Mouse (Mus musculus) gastrocnemius, postnatal 10 days (tissue): ENCODE results near the gene Sv2a. TPM values are rescaled to one million over a fixed set of nuclear protein-coding genes. Genes with fewer than 3 reads are reported as not detected.

ENCODE experiments used
- DNase-seq: peaks from one replicate; pipeline ENCODE4 v3.0.0; 2021; ENCODE audit warnings: mixed read lengths
- total RNA-seq, 2 experiments: library from RNA; stranded (reverse); gene quantifications; 2 replicates each; pipeline ENCODE4 v1.2.3; 2021

Sv2a gene
- total RNA-seq, 2 experiments from 2014 or later: 4.1 TPM

DNA sequence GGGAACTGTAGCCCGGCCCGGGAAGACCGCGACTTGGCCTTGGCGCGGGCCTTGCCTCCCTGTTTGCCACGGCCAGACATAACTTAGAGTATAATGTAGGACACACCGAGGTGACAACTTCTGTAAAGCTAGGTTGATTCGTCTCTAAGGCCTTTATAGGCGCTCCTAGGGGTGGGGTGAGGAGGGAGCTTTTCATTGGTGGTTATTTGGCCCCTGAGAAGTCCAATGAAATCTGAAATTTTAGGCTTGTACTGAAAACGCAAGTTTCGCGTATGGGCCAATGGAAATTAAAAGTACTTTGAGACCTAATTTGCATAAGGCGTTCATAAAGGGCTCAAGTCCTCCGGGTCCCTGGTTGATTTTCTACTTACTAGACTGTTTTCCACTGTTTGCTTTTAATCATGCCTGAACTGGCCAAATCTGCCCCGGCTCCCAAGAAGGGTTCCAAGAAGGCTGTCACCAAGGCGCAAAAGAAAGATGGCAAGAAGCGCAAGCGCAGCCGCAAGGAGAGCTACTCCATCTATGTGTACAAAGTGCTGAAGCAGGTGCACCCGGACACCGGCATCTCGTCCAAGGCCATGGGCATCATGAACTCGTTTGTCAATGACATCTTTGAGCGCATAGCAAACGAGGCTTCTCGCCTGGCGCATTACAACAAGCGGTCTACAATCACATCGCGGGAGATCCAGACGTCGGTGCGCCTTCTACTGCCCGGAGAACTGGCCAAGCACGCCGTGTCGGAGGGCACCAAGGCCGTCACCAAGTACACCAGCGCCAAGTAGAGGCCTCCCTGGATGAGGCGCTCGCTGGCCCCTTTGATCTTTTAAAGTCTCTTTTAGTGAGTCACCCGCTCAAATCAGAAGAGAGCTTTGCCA is 40.1 kb downstream of the Sv2a start, which contains the start of the genes Hist2h2ac and Hist2h2be:
TSS of gene Hist2h2ac (minus strand) at position 116 of the 875 bp plus-strand sequence.
TSS of gene Hist2h2be (plus strand) at position 355 of the 875 bp plus-strand sequence.
- DNase-seq: peak; percentile 48

DNA sequence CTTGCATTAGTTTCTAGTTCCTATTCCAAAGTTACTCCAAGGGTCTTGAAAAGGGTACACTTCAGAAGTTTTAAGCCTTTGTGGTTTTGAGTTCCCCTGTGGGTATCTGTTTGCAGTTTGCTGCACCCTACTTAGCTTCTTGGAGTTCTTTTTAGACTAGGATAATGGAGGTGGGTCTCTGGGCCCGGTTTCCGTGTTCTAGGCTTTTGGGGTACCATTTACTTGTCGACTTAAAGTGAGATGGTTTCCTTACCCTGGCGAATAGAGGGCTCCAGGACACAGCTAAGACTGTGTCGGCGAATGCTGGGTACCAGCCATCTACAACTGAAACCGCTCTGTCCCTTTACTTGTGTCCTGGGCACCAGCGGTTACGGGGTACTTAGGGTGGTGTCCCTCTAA is 40.7 kb downstream of the Sv2a start:
- DNase-seq: no peak

DNA sequence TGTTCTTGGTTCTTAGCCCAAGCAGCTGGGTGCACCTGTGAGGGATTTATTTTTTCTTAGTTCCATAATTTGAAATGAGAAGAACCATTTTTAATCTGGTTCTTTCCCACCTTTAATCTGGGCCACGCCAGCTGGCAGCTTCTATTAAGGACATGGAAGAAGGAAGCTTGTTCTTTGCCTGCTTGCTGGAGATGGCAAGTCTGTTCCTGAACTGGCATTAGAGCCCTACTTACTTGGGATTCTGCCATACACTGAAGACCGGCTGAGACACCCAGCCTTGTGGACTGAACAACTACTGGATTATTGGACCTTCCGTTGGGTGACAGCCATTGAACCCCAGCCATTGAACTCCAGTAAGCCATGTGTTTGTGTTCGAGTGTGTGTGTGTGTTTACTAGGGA is 41.8 kb downstream of the Sv2a start:
- DNase-seq: no peak

DNA sequence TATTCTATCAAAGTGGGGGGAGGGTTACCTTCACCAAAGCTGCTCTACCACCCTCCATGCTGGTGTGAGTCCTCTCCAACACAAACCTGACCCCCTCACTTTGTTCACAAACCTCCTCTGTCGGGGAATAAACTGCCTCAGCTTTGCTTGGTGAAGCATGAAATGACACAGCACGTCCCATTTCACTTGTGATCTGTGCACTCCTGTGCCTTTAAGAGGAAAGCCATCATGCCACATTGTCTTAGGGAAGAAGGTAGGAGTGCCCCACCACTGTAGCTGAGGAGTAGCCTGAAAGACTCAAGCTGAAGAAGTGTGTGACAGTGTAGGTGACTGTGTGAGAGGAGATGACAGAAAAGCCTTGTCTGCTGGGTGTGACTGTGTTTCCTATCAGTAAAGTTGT is 44.5 kb downstream of the Sv2a start:
- no peak for DNase-seq

DNA sequence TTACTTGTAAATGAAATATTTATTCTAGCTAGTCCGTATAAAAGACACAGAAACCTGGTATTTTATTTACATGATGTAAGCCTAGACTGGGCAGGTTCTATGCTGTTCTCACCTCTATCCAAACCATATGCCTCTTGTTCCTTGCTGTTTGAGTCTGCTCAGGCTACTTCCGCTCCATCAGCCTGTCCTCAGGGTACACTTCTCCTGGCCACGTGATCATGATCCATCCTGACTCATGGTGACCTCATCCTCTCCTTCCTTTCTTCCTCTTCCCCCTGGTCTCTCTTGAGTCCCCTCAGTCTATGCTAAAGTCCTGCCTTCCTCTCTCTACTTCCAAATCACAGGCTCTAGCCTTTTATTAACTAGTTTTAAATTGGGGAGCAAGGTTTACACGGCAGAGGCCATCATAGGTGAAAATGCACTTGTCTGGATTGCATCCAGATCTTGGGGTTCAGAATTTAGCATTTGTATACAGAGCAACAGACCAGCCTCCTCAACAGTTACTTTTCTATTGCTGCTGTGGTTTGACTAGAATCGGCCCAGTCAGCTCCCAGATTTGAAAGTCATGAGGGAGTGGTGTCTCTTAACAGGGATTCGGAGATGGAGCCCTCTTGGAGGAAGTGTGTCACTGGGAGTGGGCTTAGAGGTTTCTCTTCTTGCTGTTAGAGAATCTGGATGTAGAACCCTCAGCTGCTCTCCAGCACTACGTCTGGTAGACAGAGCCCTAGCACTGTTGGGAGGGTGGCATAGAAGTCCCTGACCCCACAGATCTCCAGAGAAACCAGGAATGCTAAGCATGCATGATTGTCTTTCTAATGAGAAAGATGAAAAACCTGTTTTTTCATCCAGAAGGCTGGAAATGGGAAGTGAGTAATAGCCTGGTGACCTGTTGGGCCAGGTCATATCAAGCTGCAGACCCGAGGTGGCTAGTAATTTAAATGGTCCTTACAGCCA is 46.0 kb downstream of the Sv2a start:
- DNase-seq: no peak

DNA sequence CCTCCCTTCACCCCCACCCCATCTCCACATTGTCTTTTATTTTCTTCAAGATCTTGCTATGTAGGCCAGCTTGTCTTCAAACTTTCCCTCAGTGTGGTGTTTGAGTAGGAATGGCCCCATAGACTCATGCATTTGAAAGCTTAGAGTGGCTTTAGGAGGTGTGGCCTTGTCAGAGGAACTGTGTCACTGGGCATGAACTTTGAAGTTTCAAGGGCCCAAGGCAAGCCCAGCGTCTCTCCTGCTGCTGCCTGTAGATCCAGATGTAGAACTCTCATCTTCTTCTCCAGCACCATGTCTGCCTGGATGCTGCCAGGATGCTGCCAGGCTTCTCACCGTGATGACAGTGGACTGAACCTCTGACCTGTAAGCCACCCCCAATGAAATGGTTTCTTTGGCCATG is 47.9 kb downstream of the Sv2a start:
- no peak for DNase-seq

DNA sequence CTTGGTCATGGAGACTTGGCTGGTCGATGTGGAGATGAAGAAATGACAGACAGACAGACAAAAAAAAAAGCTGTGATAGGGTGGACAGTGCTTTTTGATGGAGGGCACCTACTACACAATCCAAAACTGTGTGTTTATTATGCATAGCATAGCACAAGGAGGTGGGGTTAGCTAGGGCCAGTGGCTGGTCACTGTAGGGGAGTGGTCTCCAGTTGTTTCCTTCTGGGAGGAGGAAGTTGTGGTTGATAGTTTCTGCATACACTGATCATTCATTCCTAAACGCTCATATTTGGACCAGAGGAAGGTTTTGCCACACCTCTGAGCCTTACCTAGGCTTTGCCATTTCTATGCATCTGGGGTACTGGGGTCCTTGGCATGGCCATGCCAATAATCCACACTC is 49.5 kb downstream of the Sv2a start:
- no peak for DNase-seq

DNA sequence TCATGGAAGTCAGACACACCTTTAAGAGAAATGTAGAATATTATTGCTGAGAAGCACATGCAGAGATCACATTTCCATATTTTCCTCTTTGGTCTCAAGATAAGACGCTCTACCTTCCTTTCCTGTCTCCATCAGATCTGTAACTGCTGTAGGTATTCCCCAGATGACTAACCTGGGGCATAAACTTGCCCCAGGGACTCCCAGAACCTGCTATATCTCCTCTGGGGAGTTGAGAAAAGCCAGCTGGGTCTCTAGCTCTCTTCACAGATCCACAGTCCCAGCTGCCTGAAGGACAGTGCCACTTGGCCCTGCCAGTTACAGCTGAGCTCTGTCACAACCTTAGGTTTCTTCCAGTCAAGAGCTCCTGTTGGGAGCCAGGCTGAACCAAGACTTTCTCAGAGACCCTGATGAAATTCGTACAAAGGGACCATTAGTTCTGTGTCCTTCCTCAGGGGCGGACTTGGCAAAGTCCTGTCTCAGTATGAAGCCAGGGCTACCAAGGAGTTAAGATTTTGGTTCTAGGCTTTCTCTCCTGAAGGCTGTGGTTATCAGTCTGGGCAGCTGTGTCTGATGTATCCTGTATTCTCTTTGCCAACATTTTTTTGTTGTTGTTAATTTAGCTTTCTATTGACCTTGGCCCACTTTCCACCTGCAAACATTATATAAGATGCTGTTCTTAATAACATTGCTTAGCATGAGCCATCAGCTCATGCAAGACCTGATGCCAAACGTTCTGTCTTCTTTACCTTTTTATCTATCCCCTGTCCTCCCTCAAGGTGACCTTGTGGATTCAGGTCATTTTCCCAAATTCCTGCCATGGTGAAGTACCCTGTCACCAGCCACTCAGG is 50.2 kb downstream of the Sv2a start:
- no peak for DNase-seq

DNA sequence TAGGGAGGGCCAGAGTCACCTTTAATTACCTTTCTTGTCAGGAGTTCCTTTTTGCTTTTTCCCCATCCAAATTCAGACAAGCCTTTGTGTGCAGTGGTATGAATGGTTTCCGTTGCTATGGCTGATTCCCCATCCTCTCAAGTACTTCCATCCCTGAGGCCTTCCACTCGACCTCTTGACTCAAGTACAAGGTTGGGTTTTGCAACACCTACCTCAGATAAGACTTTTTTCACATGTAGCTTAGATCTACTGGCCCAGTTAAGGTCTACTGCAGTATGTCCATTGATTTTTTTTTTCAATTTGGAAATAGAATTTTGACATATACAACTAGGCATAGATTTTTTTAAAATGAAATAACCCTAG is 50.8 kb downstream of the Sv2a start:
- DNase-seq: no peak

DNA sequence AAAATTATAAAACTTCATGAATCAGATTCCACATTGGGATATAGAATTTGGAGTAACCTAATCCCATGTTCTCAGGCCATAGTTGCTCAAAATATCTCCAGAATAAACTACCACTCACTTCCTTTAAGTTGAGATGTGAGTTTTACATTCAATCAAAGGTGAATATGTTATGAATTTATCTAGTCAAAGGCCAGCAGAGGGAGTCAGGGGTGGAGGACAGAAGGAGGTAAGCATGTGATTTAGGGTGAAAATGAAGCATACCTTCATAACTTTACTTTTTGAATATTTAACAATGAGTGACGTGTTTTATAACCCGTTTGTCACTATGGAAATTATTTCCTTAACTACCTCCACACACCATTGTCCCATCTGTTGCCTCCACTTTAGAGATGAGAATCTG is 54.0 kb downstream of the Sv2a start:
- DNase-seq: no peak

DNA sequence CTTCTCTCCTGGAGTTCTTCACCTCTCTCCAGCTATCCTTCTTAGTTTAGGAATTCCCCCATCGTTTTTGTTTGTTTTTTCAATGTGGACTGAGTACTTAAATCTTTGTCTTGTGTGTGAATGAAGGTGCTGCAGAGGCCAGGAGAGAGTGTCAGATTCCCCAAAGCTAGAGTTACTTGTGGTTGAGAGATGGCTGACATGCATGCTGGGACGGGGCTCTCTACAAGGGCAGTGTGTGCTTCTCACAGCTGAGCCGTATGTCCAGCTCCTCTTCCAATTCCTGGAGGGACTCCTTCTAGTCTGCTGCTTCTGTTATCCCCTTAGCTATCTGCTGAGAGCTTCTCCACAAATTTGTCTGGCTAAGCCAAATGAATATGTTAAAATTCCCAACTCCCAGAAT is 54.9 kb downstream of the Sv2a start:
- no peak for DNase-seq

DNA sequence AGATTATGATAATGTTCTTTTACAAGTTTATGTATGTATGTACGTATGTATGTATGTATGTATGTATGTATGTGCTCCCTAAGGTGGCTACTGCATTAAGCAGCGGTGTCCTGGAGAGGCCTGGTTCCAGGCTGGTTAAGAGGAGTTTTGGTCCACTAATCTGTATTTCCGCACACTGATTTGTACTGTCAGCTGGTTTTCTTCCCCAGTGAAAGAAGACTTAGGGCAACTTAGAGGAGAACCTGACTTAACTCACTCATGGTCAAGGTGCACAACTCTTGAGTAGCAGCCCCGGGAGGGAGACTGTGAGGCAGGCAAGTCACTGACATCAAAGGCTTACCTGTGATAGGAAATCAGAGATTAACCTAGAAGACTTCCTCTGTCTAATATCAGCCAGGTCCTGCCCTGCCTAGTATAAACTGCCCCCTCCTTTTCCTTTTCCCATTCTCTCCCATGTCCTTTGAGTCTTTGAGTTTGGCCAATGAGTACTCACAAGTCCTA is 55.9 kb downstream of the Sv2a start:
- DNase-seq: no peak

DNA sequence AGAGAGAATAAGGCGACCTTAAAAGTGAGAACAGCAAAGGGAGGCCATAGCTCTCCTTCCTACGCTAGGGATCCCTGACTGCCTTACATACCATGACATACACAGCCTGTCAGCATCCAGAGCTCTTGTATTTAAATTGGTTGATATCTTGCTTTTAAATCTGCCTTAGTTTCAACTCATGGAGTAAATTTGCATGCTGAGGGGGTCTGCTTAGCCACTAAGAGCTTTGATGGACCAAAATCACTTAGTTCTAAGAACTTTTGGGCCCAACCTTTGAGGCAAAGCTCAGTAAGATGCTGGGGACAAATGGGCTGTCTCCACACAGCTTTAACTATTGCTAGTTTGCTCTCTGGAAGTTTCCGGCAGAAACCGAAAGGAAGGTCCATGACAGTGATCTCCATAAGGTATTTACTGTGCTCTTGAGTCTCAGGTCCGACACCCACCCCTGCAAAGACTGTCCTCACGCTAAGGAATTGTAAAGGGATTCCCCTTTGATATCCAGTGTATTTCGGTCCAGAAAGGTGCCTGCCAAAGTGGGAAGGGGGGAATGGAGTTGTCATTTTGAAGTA is 56.5 kb downstream of the Sv2a start:
- DNase-seq: no peak

DNA sequence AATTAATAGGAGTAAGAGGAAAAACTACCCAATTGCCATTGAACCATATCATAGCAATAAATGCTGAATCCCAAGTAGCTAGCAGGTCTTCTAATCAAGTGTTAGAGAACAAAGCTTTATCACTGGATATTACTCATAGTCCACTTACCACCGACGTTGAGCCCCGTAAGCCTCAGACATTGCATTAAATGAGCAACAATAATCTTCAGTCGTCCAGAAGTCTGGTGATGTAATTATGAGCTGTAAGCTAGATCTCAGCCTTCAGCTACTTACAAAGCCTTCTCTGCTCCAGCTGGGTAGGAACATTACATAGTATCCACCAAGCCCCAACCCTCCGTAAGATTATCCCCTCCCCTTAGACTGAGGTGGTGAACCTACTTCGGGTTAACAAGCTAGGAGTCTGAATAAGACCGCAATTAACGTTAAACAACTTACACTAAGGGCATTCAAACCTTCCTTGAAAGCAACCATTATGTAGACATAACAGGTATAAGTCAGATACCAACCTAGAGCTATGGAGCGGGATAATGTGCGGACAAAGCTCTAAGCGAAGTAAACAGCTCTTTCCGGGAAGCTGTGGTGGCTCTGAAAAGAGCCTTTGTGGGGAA is 57.1 kb downstream of the Sv2a start:
- DNase-seq: no peak

DNA sequence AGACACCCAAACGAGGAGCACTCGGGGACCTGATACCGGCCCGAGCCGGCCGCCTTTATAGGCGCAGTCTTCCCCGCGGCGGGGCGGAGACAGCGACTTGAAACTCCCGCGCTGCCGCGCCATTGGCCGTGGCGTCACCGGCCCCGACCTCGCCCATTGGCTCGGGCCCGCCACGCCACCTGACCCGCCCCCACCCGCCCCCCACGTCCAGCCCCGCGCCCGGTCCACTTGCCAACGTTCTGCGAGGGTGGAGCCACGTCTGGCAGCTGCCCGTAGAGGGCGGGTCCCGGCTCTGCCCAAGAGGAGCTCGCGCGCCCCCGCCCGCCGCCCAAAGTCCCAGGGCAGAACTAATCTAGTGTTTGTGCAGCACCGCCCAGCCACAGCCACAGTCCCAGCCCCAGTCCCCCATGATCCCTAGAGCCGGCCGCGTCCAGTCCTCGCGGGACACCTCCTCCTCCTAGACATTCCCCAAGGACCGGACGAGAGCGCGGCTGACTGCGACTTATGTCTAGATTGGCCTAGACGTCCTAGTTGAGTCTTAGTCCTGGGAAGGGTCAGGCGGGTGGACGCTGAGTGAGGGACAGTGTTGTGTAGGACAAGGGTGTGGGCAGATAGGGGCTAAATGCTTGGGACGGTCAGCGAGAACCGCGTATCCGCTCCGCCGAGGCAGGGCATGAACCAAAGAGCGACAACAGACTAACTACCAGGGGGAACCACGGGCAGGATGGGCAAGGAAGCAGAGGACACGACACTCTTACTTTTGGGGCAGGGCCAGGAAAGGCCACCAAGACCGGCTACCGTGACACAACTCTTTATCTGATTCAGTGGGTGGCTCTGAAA is 58.2 kb downstream of the Sv2a start, which contains the start of gene Hist2h3c2:
TSS of gene Hist2h3c2 (minus strand) at position 174 of the 840 bp plus-strand sequence.
- DNase-seq: peak; percentile 27

DNA sequence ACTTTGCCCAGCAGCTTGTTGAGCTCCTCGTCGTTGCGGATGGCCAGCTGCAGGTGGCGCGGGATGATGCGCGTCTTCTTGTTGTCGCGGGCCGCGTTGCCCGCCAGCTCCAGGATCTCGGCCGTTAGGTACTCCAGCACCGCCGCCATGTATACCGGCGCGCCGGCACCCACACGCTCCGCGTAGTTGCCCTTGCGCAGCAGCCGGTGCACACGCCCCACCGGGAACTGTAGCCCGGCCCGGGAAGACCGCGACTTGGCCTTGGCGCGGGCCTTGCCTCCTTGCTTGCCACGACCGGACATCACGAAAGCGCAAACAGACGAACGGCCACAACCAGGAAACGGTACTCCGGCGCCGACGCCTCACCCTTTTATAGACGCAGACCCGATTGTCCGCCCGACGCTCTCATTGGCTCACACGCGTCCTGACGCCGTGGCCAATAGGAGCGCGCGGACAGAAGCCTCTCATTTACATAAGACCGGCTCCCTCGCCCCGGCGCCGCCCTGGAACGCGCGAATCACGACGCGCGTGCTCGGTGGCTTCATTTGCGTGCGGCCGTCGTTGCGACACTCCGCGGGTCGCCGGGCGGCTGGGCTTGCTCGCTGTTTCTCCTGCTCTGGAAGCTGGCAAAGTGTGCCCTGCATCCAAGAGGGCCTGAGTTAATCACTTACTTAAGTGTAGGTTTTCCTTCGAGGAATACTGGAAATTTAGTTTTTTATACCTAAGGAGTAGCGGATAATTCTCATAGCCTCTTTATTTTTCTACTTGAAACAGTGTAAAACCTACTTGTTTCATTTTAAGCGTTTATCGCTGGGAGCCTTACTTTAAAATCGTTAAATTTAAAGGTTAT is 59.2 kb downstream of the Sv2a start, which contains the start of gene Hist2h2aa2:
TSS of gene Hist2h2aa2 (minus strand) at position 328 of the 850 bp plus-strand sequence.
- peak; percentile 88 for DNase-seq

DNA sequence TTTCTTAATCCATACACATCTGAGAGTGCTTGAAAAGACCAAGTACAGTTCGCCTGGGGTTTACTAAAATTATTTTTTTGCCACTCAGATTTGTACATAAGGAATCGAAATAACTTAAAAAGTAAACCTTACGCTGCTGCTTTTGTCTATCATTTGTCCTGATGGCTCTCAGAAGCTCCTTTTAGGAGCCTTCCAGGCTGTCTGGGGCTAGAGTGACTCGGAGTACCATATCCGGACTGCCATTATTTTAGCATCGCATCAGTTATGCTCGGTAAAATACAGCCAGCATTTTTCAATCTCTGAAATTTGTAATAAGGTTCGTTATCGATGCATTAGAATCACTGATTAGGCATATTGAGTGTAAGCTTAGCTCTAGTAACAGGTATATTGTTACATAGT is 59.8 kb downstream of the Sv2a start:
- DNase-seq: no peak

DNA sequence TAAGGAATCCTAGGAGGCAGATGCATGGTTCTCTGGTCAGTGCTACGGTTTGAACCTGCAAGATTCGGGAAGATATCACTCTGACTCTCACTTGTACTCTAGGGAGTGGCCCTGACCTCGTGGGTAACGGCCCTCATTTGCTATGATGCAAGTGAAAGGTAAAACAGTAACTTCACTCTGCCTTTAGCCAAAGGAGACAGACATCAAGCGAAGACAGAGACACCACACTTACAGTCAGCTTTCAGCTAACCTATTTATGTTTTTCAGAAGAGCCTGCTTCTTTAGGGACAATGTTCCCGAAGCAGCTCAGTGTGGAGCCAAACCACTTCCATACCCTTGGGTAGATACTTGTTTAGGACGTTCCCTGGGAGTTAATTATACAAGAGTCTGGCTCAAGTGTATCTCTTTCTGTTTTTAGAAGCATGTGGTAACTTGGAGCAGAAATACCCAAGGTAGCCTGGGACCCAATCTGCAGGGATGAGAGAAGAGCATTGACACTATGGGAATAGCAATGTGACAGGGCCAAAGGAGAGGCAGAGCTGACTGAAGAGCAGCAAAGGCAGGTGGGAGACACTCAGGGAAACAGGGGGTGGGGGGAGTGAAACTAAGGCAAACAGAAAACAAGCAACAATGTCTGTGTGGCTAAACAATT is 63.1 kb downstream of the Sv2a start:
- DNase-seq: no peak
